Mouse (Mus musculus): ENCODE measurements around the gene Spaca3.

DNA sequence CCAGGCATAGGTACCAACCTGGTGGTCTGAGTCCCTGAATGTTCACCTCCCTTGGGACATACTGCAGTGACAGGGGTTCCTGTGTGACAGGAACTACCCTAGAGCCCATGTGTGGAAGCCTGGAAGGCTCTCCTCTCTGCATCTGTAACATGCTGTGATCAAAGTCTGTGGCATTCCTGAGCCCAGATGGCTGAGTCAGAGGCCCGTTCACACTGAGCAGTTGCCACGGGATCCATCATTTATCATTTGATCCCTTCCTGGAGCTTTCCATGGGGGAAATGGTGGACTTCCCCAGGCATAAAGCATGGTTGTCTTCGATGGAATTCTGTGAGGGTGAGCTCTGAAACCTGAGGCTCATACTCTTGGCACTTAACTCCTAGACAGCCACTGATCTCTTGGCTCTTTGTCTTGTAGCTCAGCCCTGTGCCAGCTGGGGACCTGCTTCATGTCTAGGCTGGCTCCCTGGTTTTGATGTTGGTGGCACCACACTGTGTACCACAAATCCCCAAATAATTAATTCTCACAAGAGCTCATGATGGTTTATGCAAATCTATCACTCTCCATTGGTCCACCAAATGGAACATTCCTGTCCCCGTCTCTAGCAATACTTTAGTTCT lies 55.4 kb downstream of the Spaca3 start:
- TF ChIP-seq ETS1 (conservative IDR thresholded peaks at IDR 0.05; ENCODE audit: low read depth, low read length) (no peak), BHLHE40 (IDR thresholded peaks at IDR 0.05; ENCODE audit: low read depth, low read length) (no peak), CTCF (conservative IDR thresholded peaks at IDR 0.05 in 1 of 2, IDR thresholded peaks at IDR 0.05 in 1 of 2; ENCODE audit: low read depth in 2 of 2, low read length in 2 of 2) (no peak), HCFC1 (IDR thresholded peaks at IDR 0.05; ENCODE audit: low read depth, low read length) (no peak), KAT2A (IDR thresholded peaks at IDR 0.05; ENCODE audit: insufficient replicate concordance, low read length) (no peak), POLR2A (IDR thresholded peaks at IDR 0.05; ENCODE audit: low read depth, low read length) (no peak), MAZ (IDR thresholded peaks at IDR 0.05; ENCODE audit: low read depth, low read length) (no peak), RAD21 (IDR thresholded peaks at IDR 0.05; ENCODE audit: low read depth, low read length) (no peak)

Measured in CH12.LX (cell line).